Mouse (Mus musculus): ENCODE measurements around the gene Ltbp3. TPM values are rescaled to one million over a fixed set of nuclear protein-coding genes. Genes with fewer than 3 reads are reported as not detected.

The Ltbp3 gene
- polyA plus RNA-seq, 1 experiment from 2014 or later: 15.7 TPM

- Histone ChIP-seq H3K4me1 (replicated peaks; ENCODE audit: control insufficient read depth, insufficient read depth) (peaks cover 4% of the 10 kb centered on the region), H3K36me3 (ENCODE audit: control insufficient read depth, insufficient read depth, low read length) (peaks cover 21% of the 10 kb centered on the region), H3K9me3 (ENCODE audit: control insufficient read depth, low read length) (no peaks in the 10 kb centered on the region), H3K4me2 (replicated peaks; ENCODE audit: low read depth) (peak overlapping the region; percentile 92), H3K9ac (ENCODE audit: low read length) (peak overlapping the region; percentile 76), H3K4me3 (ENCODE audit: low read depth, low read length) (peak overlapping the region; percentile 57), H3K27me3 (ENCODE audit: control insufficient read depth, insufficient read depth, low read length) (no peaks in the 10 kb centered on the region), H3K27ac (replicated peaks) (peak overlapping the region; percentile 93)
- ATAC-seq (ENCODE audit: low FRiP score, low TSS enrichment) (peak; percentile 34), DNase-seq (ENCODE audit: low spot score) (peak; percentile 47)
- peak; percentile 62 for TF ChIP-seq EP300 (optimal IDR thresholded peaks at IDR 0.05)
- TF ChIP-seq CTCF (IDR thresholded peaks at IDR 0.05; ENCODE audit: low read depth): no peak
- WGBS: 41% methylated on average over 12 of the region's 12 CpGs
Measured at GRCm38 (mm10) chr19:5725029-5725707, 15.5 kb upstream of the Ltbp3 start.

- Histone ChIP-seq H3K27ac (replicated peaks) (peak within 1 kb of the TSS; percentile 93), H3K9me3 (ENCODE audit: control insufficient read depth, low read length) (no peaks in the 10 kb centered on the region), H3K9ac (ENCODE audit: low read length) (peak within 1 kb of the TSS; percentile 76), H3K4me2 (replicated peaks; ENCODE audit: low read depth) (peak within 1 kb of the TSS; percentile 92), H3K36me3 (ENCODE audit: control insufficient read depth, insufficient read depth, low read length) (peaks cover 13% of the 10 kb centered on the region), H3K4me3 (ENCODE audit: low read depth, low read length) (peak within 1 kb of the TSS; percentile 57), H3K27me3 (ENCODE audit: control insufficient read depth, insufficient read depth, low read length) (no peaks in the 10 kb centered on the region), H3K4me1 (replicated peaks; ENCODE audit: control insufficient read depth, insufficient read depth) (peaks cover 6% of the 10 kb centered on the region)
- 5% methylated on average over 42 of the region's 49 CpGs for WGBS
- TF ChIP-seq CTCF (IDR thresholded peaks at IDR 0.05; ENCODE audit: low read depth) (no peak), EP300 (optimal IDR thresholded peaks at IDR 0.05) (no peak)
- DNase-seq (ENCODE audit: low spot score): peak; percentile 86
- peak; percentile 50 for ATAC-seq (ENCODE audit: low FRiP score, low TSS enrichment)
Measured at GRCm38 (mm10) chr19:5725767-5726515, 14.8 kb upstream of the Ltbp3 start, which contains the start of gene Ehbp1l1. TSS of gene Ehbp1l1 (minus strand) at chr19:5726317.

GRCm38 (mm10) chr19:5726961-5727578 lies 13.6 kb upstream of the Ltbp3 start:
- Histone ChIP-seq H3K4me3 (ENCODE audit: low read depth, low read length) (peak overlapping the region; percentile 33; the same call in 1 of the 2 replicates), H3K4me2 (replicated peaks; ENCODE audit: low read depth) (peak overlapping the region; percentile 92), H3K4me1 (replicated peaks; ENCODE audit: control insufficient read depth, insufficient read depth) (peaks cover 8% of the 10 kb centered on the region), H3K9ac (ENCODE audit: low read length) (no peak overlapping the region), H3K27me3 (ENCODE audit: control insufficient read depth, insufficient read depth, low read length) (no peaks in the 10 kb centered on the region), H3K27ac (replicated peaks) (peak overlapping the region; percentile 81), H3K9me3 (ENCODE audit: control insufficient read depth, low read length) (no peaks in the 10 kb centered on the region), H3K36me3 (ENCODE audit: control insufficient read depth, insufficient read depth, low read length) (peaks cover 4% of the 10 kb centered on the region; the same call in 1 of the 2 replicates)
- no peak for TF ChIP-seq CTCF (IDR thresholded peaks at IDR 0.05; ENCODE audit: low read depth)
- no peak for TF ChIP-seq EP300 (optimal IDR thresholded peaks at IDR 0.05)
- DNase-seq (ENCODE audit: low spot score) (no peak), ATAC-seq (ENCODE audit: low FRiP score, low TSS enrichment) (no peak)
- 51% methylated on average over 15 of the region's 15 CpGs for WGBS

GRCm38 (mm10) chr19:5727701-5728100 lies 13.0 kb upstream of the Ltbp3 start:
- H3K36me3 ChIP-seq (ENCODE audit: control insufficient read depth, insufficient read depth, low read length): no peaks in the 10 kb centered on the region
- ATAC-seq (ENCODE audit: low FRiP score, low TSS enrichment): no peak; the same call in 1 of the 2 replicates
- H3K27ac ChIP-seq (replicated peaks): peak overlapping the region; percentile 81
- peak; percentile 89 for DNase-seq (ENCODE audit: low spot score)
- TF ChIP-seq CTCF (IDR thresholded peaks at IDR 0.05; ENCODE audit: low read depth) (peak; percentile 99), EP300 (optimal IDR thresholded peaks at IDR 0.05) (no peak)
- H3K27me3 ChIP-seq (ENCODE audit: control insufficient read depth, insufficient read depth, low read length): no peaks in the 10 kb centered on the region
- WGBS: 2% methylated on average over 14 of the region's 14 CpGs
- peak overlapping the region; percentile 92 for H3K4me2 ChIP-seq (replicated peaks; ENCODE audit: low read depth)
- H3K4me1 ChIP-seq (replicated peaks; ENCODE audit: control insufficient read depth, insufficient read depth): peaks cover 8% of the 10 kb centered on the region
- peak overlapping the region; percentile 91; the same call in 1 of the 2 replicates for H3K9ac ChIP-seq (ENCODE audit: low read length)
- no peaks in the 10 kb centered on the region for H3K9me3 ChIP-seq (ENCODE audit: control insufficient read depth, low read length)
- H3K4me3 ChIP-seq (ENCODE audit: low read depth, low read length): peak overlapping the region; percentile 92

- 6% methylated on average over 35 of the region's 37 CpGs for WGBS
- Histone ChIP-seq H3K36me3 (ENCODE audit: control insufficient read depth, insufficient read depth, low read length) (no peaks in the 10 kb centered on the region), H3K4me3 (ENCODE audit: low read depth, low read length) (peak overlapping the region; percentile 92), H3K27ac (replicated peaks) (peak overlapping the region; percentile 92), H3K9ac (ENCODE audit: low read length) (peak overlapping the region; percentile 91), H3K4me1 (replicated peaks; ENCODE audit: control insufficient read depth, insufficient read depth) (peaks cover 8% of the 10 kb centered on the region), H3K27me3 (ENCODE audit: control insufficient read depth, insufficient read depth, low read length) (no peaks in the 10 kb centered on the region), H3K4me2 (replicated peaks; ENCODE audit: low read depth) (peak overlapping the region; percentile 92), H3K9me3 (ENCODE audit: control insufficient read depth, low read length) (no peaks in the 10 kb centered on the region)
- DNase-seq (ENCODE audit: low spot score): peak; percentile 55
- no peak for TF ChIP-seq EP300 (optimal IDR thresholded peaks at IDR 0.05)
- no peak for TF ChIP-seq CTCF (IDR thresholded peaks at IDR 0.05; ENCODE audit: low read depth)
- no peak; the same call in 1 of the 2 replicates for ATAC-seq (ENCODE audit: low FRiP score, low TSS enrichment)
Measured at GRCm38 (mm10) chr19:5728631-5729443, 11.9 kb upstream of the Ltbp3 start.
